Mouse (Mus musculus) liver, embryonic 13.5 days (tissue): ENCODE results near the gene Ovol2. TPM values are rescaled to one million over a fixed set of nuclear protein-coding genes. Genes with fewer than 3 reads are reported as not detected.

ENCODE experiments used
- ATAC-seq: fragments of 200-750 bp; cut with Nextera tagmentation; 2 replicates; pipeline ENCODE4 v1.8.0; 2017; ENCODE audit warnings: low read depth, mild to moderate bottlenecking, moderate number of reproducible peaks, moderate library complexity
- DNase-seq: peaks from one replicate; pipeline ENCODE4 v3.0.0; 2022
- H3K27ac ChIP-seq: fragments of 300-500 bp; sonication (generic); 2 replicates; pipeline ENCODE4 v1.5.1; 2015; ENCODE audit warnings: moderate library complexity, mild to moderate bottlenecking, inconsistent platforms
- H3K27me3 ChIP-seq: fragments of 300-500 bp; sonication (generic); 2 replicates; pipeline ENCODE4 v1.6.1; 2015; ENCODE audit warnings: mild to moderate bottlenecking, inconsistent platforms
- H3K36me3 ChIP-seq: fragments of 300-500 bp; sonication (generic); 2 replicates; pipeline ENCODE4 v1.6.1; 2015; ENCODE audit warnings: mild to moderate bottlenecking, inconsistent platforms
- H3K4me1 ChIP-seq: fragments of 300-500 bp; sonication (generic); replicated peaks from 2 replicates; pipeline ENCODE4 v1.6.1; 2015; ENCODE audit warnings: inconsistent platforms
- H3K4me2 ChIP-seq: fragments of 300-500 bp; sonication (generic); 2 replicates; pipeline ENCODE4 v1.6.1; 2015; ENCODE audit warnings: inconsistent platforms, mild to moderate bottlenecking, moderate library complexity
- H3K4me3 ChIP-seq: fragments of 300-500 bp; sonication (generic); replicated peaks from 2 replicates; pipeline ENCODE4 v1.5.1; 2015; ENCODE audit warnings: mild to moderate bottlenecking, inconsistent platforms
- H3K9ac ChIP-seq: fragments of 300-500 bp; sonication (generic); 2 replicates; pipeline ENCODE4 v1.6.1; 2015; ENCODE audit warnings: mild to moderate bottlenecking, inconsistent platforms
- H3K9me3 ChIP-seq: fragments of 300-500 bp; sonication (generic); replicated peaks from 2 replicates; pipeline ENCODE4 v1.6.1; 2016; ENCODE audit warnings: inconsistent platforms
- WGBS: fragments of 180-500 bp; shearing (Covaris S2); methylation state at CpG from one replicate; pipeline ENCODE4 v1.1.7; 2015; ENCODE audit not compliant: insufficient replicate concordance; 5-methylcytosine and 5-hydroxymethylcytosine counted together
- polyA plus RNA-seq: library from polyadenylated mRNA; unstranded; fragments of >200 nt; fragmentation: Nextera tagmentation; extraction: Ambion mirVana; gene quantifications from 2 replicates; pipeline ENCODE4 v1.2.1, GENCODE M21; 2015

Gene Ovol2
- not detected in 2 replicates for polyA plus RNA-seq

DNA sequence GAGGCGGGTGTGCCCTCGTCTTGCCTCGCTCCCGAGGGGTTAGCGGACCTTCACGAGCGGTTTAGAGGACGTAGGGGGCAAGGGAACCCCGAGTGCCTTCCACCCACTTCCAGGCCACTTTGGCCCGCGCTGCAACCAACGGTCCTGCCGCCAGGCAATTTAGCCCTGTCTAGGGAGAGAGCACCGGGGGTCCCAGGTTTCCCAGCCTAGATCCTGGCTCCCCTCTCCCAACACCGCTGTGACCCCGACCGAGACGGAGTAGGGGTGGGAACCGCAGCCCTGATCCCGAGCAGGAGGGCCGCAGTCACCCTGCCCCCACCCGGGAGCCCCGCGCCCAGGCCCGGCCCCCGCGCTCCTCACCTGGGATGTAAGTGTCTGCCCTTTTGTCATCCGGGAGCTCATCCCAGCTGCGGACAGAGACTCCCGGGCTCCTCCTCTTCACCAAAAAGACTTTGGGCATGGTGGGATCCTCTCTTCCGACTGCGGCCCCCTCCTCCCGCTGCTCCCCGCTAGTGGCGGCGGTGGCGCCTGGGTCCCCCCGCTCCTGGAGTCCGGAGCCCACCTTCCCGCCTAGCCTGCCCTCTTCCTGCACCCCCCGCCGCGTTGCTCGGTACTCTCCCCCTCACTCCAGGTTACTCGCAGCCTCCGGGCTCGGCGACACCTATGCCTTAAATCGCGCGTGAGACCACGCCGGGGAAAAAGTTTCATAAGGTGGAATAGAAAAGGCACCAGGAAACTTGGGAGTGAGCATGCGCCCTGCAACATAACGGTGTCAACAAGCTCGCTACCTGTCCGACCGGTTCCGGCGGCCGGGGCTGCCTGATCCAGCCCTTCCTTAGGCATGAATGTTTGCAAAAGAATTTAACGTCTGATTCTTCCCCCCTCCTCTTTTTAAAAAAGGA is at the start of gene Ovol2:
Ovol2 (minus strand) TSS at position 746 of the 902 bp plus-strand sequence.
- Histone ChIP-seq H3K36me3 (no peaks in the 10 kb centered on the region), H3K9me3 (no peaks in the 10 kb centered on the region), H3K4me2 (peak within 1 kb of the TSS; percentile 70), H3K27me3 (peaks cover 93% of the 10 kb centered on the region), H3K27ac (no peak within 1 kb of the TSS), H3K4me1 (peaks cover 21% of the 10 kb centered on the region), H3K4me3 (peak within 1 kb of the TSS; percentile 52), H3K9ac (0 out of 2 replicates have a peak within 1 kb of the TSS, but pooled peaks have one; percentile 13)
- ATAC-seq, result no peak
- no peak for DNase-seq
- 1% methylated on average over 62 of the region's 62 CpGs for WGBS

DNA sequence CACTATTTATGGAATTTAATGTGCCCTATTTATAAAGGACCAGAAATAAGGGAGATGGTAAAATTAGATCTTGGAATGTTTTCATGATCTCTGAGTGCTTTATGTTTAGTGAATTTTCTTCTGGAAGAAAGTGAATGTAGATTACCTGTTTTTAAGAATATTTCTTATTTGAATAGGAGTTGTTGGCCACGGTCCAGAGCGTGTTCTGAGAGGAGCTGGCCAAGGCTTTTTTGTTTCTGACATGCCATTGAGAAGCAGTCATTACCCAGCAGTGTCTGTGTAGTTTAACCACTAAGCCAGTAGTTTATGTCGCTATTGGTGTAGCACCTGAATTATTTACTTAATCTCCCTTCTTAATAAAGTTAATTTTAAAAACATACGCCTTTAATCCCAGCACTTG is 49.8 kb upstream of the Ovol2 start:
- 85% methylated on average over 4 of the region's 4 CpGs for WGBS
- no peak overlapping the region for H3K4me3 ChIP-seq

DNA sequence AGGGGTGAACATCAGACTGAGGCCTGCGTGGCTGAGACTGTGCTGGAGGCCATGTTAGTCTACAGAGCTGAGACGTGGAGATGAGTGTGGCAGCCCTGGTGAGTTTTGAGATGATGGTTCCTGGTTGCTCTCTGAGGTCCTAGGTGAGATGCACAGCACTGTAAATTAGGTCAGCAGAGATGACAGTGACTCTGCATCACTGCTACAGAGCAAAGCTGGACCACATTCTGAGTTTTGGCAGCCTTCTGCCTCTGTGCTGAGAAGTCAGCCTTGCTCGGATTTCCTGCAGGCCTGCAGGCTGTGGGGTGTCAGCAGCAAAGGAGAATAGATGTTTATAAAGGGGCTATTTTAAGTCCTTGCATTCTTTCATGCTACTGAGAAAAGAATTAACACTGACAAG is 49.3 kb upstream of the Ovol2 start:
- Histone ChIP-seq H3K27me3 (no peaks in the 10 kb centered on the region), H3K36me3 (peaks cover 86% of the 10 kb centered on the region), H3K27ac (no peak overlapping the region), H3K9me3 (no peaks in the 10 kb centered on the region), H3K9ac (no peak overlapping the region), H3K4me1 (peaks cover 17% of the 10 kb centered on the region), H3K4me3 (no peak overlapping the region), H3K4me2 (no peak overlapping the region)
- no peak for DNase-seq
- WGBS, result 80% methylated on average over 3 of the region's 3 CpGs
- no peak for ATAC-seq

More for the DNA sequence above, 49.8 kb upstream of the Ovol2 start:
- DNase-seq (no peak), ATAC-seq (no peak)
- no peak overlapping the region for H3K27ac ChIP-seq
- H3K4me1 ChIP-seq, result peaks cover 17% of the 10 kb centered on the region
- H3K36me3 ChIP-seq, result peaks cover 85% of the 10 kb centered on the region
- no peak overlapping the region for H3K4me2 ChIP-seq
- no peaks in the 10 kb centered on the region for H3K27me3 ChIP-seq
- H3K9ac ChIP-seq, result no peak overlapping the region
- no peaks in the 10 kb centered on the region for H3K9me3 ChIP-seq

DNA sequence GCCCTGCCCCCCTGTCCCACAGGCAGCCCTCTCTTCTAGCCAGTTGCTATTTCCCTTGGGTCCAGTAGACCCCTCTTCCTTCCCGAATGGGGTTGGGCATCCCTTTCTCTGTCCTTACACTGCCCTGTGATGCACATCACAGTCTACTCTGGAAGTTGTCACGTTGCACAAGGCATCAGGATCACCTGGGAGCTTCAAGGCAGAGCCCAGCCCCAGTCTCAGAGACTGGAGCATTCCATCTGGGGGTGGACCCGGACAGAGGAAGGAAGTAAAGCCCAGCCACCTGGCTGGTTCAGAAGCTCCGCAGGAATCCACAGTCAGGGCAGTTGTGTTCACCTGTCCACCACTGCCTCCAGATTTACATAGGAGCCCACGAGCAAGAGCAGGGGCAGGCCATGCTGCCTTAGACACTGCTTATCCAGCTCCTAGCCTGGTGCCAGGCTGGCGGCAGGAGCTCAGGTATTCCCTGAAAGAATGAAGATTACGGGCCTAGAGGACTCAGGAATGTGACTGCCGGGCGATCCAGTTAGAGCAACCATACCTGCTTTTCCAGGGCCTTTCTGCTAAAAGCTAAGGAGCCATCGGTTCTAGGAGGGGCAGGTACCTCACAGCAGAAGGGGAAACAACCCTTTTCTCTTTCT is 43.2 kb upstream of the Ovol2 start:
- peaks cover 74% of the 10 kb centered on the region for H3K36me3 ChIP-seq

GRCm38 (mm10) chr2:144373063-144373462 is 41.1 kb upstream of the Ovol2 start:
- Histone ChIP-seq H3K4me3 (no peak overlapping the region), H3K4me2 (no peak overlapping the region), H3K27me3 (no peaks in the 10 kb centered on the region), H3K36me3 (peaks cover 52% of the 10 kb centered on the region), H3K9ac (no peak overlapping the region), H3K27ac (no peak overlapping the region), H3K9me3 (no peaks in the 10 kb centered on the region), H3K4me1 (peaks cover 20% of the 10 kb centered on the region)
- DNase-seq (no peak), ATAC-seq (no peak)
- WGBS, result 87% methylated on average over 9 of the region's 9 CpGs

More for the DNA sequence above, 43.2 kb upstream of the Ovol2 start:
- Histone ChIP-seq H3K4me1 (peaks cover 9% of the 10 kb centered on the region), H3K9ac (no peak overlapping the region), H3K27me3 (no peaks in the 10 kb centered on the region), H3K4me3 (no peak overlapping the region), H3K27ac (no peak overlapping the region), H3K4me2 (no peak overlapping the region), H3K9me3 (no peaks in the 10 kb centered on the region)
- DNase-seq, result no peak
- WGBS, result 82% methylated on average over 10 of the region's 10 CpGs
- no peak for ATAC-seq

GRCm38 (mm10) chr2:144371566-144371965 is 39.6 kb upstream of the Ovol2 start:
- H3K36me3 ChIP-seq, result peaks cover 39% of the 10 kb centered on the region
- WGBS, result 82% methylated on average over 4 of the region's 4 CpGs
- no peaks in the 10 kb centered on the region for H3K27me3 ChIP-seq
- H3K4me1 ChIP-seq, result peaks cover 23% of the 10 kb centered on the region
- no peak overlapping the region for H3K4me3 ChIP-seq
- H3K9ac ChIP-seq, result no peak overlapping the region
- no peak overlapping the region for H3K4me2 ChIP-seq
- H3K9me3 ChIP-seq, result no peaks in the 10 kb centered on the region
- DNase-seq, result no peak
- H3K27ac ChIP-seq, result no peak overlapping the region
- no peak for ATAC-seq

DNA sequence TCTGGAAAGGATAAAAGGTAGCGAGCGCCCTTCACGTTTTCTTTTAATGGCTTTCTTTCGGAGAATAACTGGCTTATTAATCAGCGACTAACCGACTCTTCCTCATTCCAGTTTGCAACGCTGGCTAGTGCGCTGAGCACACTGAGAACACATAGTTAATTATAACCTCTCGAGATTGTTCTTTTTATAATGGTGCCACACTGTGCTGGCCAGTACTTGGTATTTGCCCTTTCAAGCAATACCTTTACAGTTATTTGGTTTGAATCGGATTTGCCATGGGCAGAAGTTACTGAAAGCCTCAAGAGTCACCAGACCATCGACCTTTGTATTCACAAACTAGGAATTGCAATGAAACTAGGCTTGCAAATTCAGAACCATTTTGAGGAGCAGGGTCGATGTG is 37.6 kb upstream of the Ovol2 start:
- peaks cover 24% of the 10 kb centered on the region for H3K36me3 ChIP-seq
- H3K27me3 ChIP-seq, result no peaks in the 10 kb centered on the region
- no peak for ATAC-seq
- peak overlapping the region; percentile 85 for H3K9ac ChIP-seq
- 2% methylated on average over 12 of the region's 12 CpGs for WGBS
- peak overlapping the region; percentile 82 for H3K4me2 ChIP-seq
- no peaks in the 10 kb centered on the region for H3K9me3 ChIP-seq
- peak overlapping the region; percentile 87 for H3K27ac ChIP-seq
- H3K4me3 ChIP-seq, result peak overlapping the region; percentile 78
- no peak for DNase-seq
- peaks cover 23% of the 10 kb centered on the region for H3K4me1 ChIP-seq

GRCm38 (mm10) chr2:144369020-144369421 is 37.1 kb upstream of the Ovol2 start:
- H3K4me2 ChIP-seq, result peak overlapping the region; percentile 82
- peak overlapping the region; percentile 85 for H3K9ac ChIP-seq
- under 1% methylated on average over 41 of the region's 43 CpGs for WGBS

GRCm38 (mm10) chr2:144368400-144369019 is 36.6 kb upstream of the Ovol2 start, which contains the start of the genes Kat14 and Pet117:
Kat14 (plus strand) TSS chr2:144368983.
Pet117 (plus strand) TSS chr2:144368996.
- Histone ChIP-seq H3K4me1 (peaks cover 23% of the 10 kb centered on the region), H3K4me2 (peak within 1 kb of the TSS; percentile 82), H3K9ac (peak within 1 kb of the TSS; percentile 85), H3K27ac (peak within 1 kb of the TSS; percentile 87), H3K36me3 (peaks cover 16% of the 10 kb centered on the region), H3K4me3 (peak within 1 kb of the TSS; percentile 78), H3K9me3 (no peaks in the 10 kb centered on the region), H3K27me3 (no peaks in the 10 kb centered on the region)
- DNase-seq (peak; percentile 90), ATAC-seq (peak; percentile 98)
- 3% methylated on average over 38 of the region's 38 CpGs for WGBS

More at GRCm38 (mm10) chr2:144369020-144369421, 37.1 kb upstream of the Ovol2 start:
- ATAC-seq, result peak; percentile 84
- DNase-seq, result no peak
- H3K27ac ChIP-seq, result peak overlapping the region; percentile 87
- no peaks in the 10 kb centered on the region for H3K9me3 ChIP-seq
- no peaks in the 10 kb centered on the region for H3K27me3 ChIP-seq
- peaks cover 23% of the 10 kb centered on the region for H3K4me1 ChIP-seq
- H3K36me3 ChIP-seq, result peaks cover 19% of the 10 kb centered on the region
- peak overlapping the region; percentile 78 for H3K4me3 ChIP-seq

DNA sequence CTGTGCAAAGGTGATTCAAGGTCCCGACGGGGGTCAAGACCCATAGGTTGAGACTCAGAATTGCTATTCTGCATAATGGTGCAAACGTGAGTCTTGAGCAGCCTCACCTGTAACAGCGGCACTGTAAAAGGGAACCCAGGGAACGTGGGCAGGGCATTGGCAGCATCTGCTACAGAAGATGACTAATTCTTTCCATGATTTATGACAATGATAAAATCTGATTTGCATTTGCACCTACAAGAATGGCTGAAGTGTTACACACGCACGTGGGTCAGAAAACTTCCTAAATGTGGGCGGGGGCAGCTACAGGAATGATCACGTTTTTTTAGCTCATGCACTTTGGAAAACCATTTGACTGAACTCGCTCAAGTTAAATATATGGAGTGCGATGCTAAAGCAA is 20.9 kb upstream of the Ovol2 start:
- ATAC-seq (no peak), DNase-seq (no peak)
- Histone ChIP-seq H3K4me3 (no peak overlapping the region), H3K27ac (no peak overlapping the region), H3K9me3 (no peaks in the 10 kb centered on the region), H3K9ac (no peak overlapping the region), H3K36me3 (no peaks in the 10 kb centered on the region), H3K4me1 (no peaks in the 10 kb centered on the region), H3K4me2 (no peak overlapping the region), H3K27me3 (peaks cover 3% of the 10 kb centered on the region; the same call in 1 of the 2 replicates)
- 65% methylated on average over 11 of the region's 11 CpGs for WGBS

DNA sequence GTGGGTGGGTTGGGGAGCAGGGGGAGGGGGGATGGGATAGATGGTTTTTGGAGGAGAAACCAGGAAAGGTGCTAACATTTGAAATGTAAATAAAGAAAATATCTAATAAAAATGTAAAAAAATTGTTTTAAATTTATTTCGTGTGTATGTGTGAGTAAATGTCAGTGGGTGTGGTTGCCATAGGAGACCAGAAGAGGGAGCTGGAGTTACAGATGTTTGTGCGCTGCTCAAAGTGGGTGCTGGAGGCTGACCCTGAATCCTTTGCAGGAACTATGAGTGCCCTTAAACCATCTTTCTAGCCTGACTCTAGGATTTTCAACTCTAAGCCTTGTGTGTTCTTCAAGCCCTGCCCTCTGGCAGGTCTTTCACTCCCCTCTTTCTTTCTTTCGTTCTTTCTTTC is 16.6 kb upstream of the Ovol2 start:
- WGBS, result 55% methylated on average over 3 of the region's 3 CpGs
- Histone ChIP-seq H3K4me3 (no peak overlapping the region), H3K36me3 (no peaks in the 10 kb centered on the region), H3K9ac (no peak overlapping the region), H3K9me3 (no peaks in the 10 kb centered on the region), H3K27me3 (no peaks in the 10 kb centered on the region), H3K4me1 (no peaks in the 10 kb centered on the region), H3K4me2 (no peak overlapping the region), H3K27ac (no peak overlapping the region)
- DNase-seq (no peak), ATAC-seq (no peak)
